8 mouse cellular contexts compared by ENCODE assay signal in the genomic region with DNA sequence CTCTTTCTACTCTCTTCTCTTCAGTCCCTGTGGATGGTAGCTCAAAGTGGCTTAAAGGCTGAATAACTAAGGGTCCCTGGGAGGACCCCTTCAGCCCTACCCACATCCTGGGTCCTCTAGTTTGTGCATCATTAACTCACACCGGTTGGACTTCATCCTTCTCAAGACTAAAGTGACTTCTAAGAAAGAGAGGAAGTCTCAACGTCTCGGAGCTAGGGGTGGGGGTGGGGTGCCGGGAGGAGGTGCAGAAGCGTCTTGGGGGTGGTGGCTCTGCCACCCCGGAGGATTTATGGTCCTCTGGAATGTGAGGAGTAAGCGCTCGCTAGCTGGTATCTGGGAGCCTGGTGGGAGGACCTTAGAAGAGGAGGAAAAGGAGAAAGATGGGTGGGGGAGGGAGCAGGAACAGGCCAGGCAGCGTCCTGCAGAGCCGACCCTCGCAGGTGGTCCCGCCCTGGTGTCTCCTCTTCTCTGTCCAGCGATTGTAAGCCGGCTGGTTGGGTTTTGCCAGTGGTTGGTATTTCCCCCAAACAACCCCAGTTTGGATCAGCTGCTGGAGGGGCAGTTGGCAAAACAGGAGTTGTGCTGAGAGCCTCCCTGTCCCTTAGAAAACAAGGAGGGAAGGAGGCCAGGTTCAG. TPM values are rescaled to one million over a fixed set of nuclear protein-coding genes. Genes with fewer than 3 reads are reported as not detected.
A peak's percentile ranks its signal among the peaks of the same experiment; 100 is the strongest.
DNase-seq lines count a peak whose midpoint lies in the region; ATAC-seq and TF ChIP-seq lines count a peak whose summit lies in the region.

No protein-coding gene starts in this region.

- H3K4me1 ChIP-seq in heart, embryonic 11.5 days (ENCODE audit: control insufficient read depth, insufficient read depth, low read length), result peaks cover 20% of the 10 kb centered on the region
- peaks cover 0 to 32% of the 10 kb centered on the region in 2 experiments for H3K4me1 ChIP-seq in MEL (ENCODE audit: control insufficient read depth in 1 of 2, insufficient read depth in 2 of 2, low read length in 2 of 2)
- peaks cover 64% of the 10 kb centered on the region for H3K4me1 ChIP-seq in hindbrain, embryonic 10.5 days (replicated peaks)

- peak overlapping the region; percentile 94 for H3K4me2 ChIP-seq in heart, embryonic 11.5 days

- TF ChIP-seq RAD21 in MEL (IDR thresholded peaks at IDR 0.05; ENCODE audit: low read depth, low read length), result no peak

- H3K4me3 ChIP-seq in heart, embryonic 11.5 days (ENCODE audit: low read depth, low read length), result peak overlapping the region; percentile 79
- H3K4me3 ChIP-seq in MEL (ENCODE audit: control insufficient read depth in 1 of 2, insufficient read depth in 1 of 2, low read depth in 2 of 2, low read length in 2 of 2), result peak overlapping the region; percentile 82 to 94
- H3K4me3 ChIP-seq in hindbrain, embryonic 10.5 days, result peak overlapping the region; percentile 75

- peaks cover 40% of the 10 kb centered on the region for H3K79me2 ChIP-seq in MEL (ENCODE audit: control insufficient read depth, insufficient read depth, low read length, poor library complexity)

- peaks cover 6% of the 10 kb centered on the region; the same call in 1 of the 2 replicates for H3K27me3 ChIP-seq in heart, embryonic 11.5 days (ENCODE audit: control insufficient read depth, insufficient read depth, low read length)
- H3K27me3 ChIP-seq in MEL (ENCODE audit: control insufficient read depth in 1 of 2, insufficient read depth in 2 of 2, low read length in 2 of 2), result no peaks in the 10 kb centered on the region
- peaks cover 51% of the 10 kb centered on the region for H3K27me3 ChIP-seq in hindbrain, embryonic 10.5 days (ENCODE audit: insufficient read depth, poor library complexity, severe bottlenecking)

- no peak overlapping the region for H3K27ac ChIP-seq in heart, embryonic 11.5 days (ENCODE audit: low read depth, low read length)
- H3K27ac ChIP-seq in MEL (ENCODE audit: control insufficient read depth, low read depth, low read length), result peak overlapping the region; percentile 1; the same call in 1 of the 2 replicates
- H3K27ac ChIP-seq in hindbrain, embryonic 10.5 days, result peak overlapping the region; percentile 85

- no peak for DNase-seq in heart, postnatal 4 days
- DNase-seq in MEL (ENCODE audit: low read depth, low spot score) (peak; percentile 84), liver (peak; percentile 48)
- no peak for DNase-seq in hindbrain, embryonic 10.5 days (ENCODE audit: low spot score)
- peak; percentile 88 for DNase-seq in yolk sac, embryonic 10.5 days (ENCODE audit: low spot score)
- DNase-seq in cerebellum, adult 9-10 months, result no peak
- DNase-seq in gastrocnemius, postnatal 4 days (ENCODE audit: low spot score in 2 of 2), result no peak

- no peak for ATAC-seq in heart, embryonic 11.5 days (replicated peaks; ENCODE audit: insufficient number of reproducible peaks, low FRiP score, low TSS enrichment)

- TF ChIP-seq EP300 in MEL (IDR thresholded peaks at IDR 0.05; ENCODE audit: low read depth in 1 of 2, low read length in 2 of 2), result peak in 1 of 2 experiments; percentile 61; a peak in 2 of 4 replicates

- no peaks in the 10 kb centered on the region for H3K36me3 ChIP-seq in heart, embryonic 11.5 days (ENCODE audit: control insufficient read depth, insufficient read depth, low read length)
- H3K36me3 ChIP-seq in MEL (ENCODE audit: control insufficient read depth in 1 of 2, insufficient read depth in 2 of 2, low read length in 2 of 2), result peaks cover 3 to 16% of the 10 kb centered on the region in 2 experiments
- no peaks in the 10 kb centered on the region for H3K36me3 ChIP-seq in hindbrain, embryonic 10.5 days

- WGBS in heart, embryonic 11.5 days (ENCODE audit: insufficient replicate concordance), result 0% methylated on average over 14 of the region's 14 CpGs
- 0% methylated on average over 14 of the region's 14 CpGs for WGBS in hindbrain, embryonic 10.5 days

- peak; percentile 18 to 61; a peak in 2 of 4 replicates for TF ChIP-seq POLR2A in MEL (IDR thresholded peaks at IDR 0.05; ENCODE audit: control insufficient read depth in 1 of 2, insufficient read depth in 1 of 2, low read depth in 1 of 2, low read length in 2 of 2, poor library complexity in 1 of 2)

- H3K9me3 ChIP-seq in heart, embryonic 11.5 days (replicated peaks; ENCODE audit: control insufficient read depth, low read length), result no peaks in the 10 kb centered on the region
- H3K9me3 ChIP-seq in MEL (replicated peaks; ENCODE audit: insufficient read depth, low read length), result no peaks in the 10 kb centered on the region
- no peaks in the 10 kb centered on the region for H3K9me3 ChIP-seq in hindbrain, embryonic 10.5 days

- TF ChIP-seq CTCF in MEL (IDR thresholded peaks at IDR 0.05 in 2 of 3, conservative IDR thresholded peaks at IDR 0.05 in 1 of 3; ENCODE audit: control insufficient read depth in 1 of 3, insufficient read depth in 1 of 3, low read depth in 2 of 3, low read length in 3 of 3, poor library complexity in 1 of 3, severe bottlenecking in 1 of 3), result no peak

- H3K9ac ChIP-seq in heart, embryonic 11.5 days (ENCODE audit: low read depth, low read length), result peak overlapping the region; percentile 52
- H3K9ac ChIP-seq in MEL (ENCODE audit: control insufficient read depth, low read depth, low read length, poor library complexity, severe bottlenecking), result peak overlapping the region; percentile 90

TF ChIP-seq in MEL, 35 proteins besides CTCF, POLR2A, EP300 and RAD21 (continues in another document):
- TF ChIP-seq MAFK (IDR thresholded peaks at IDR 0.05; ENCODE audit: borderline replicate concordance, low read depth, low read length), result no peak
- no peak; the same call in 1 of the 2 replicates for TF ChIP-seq ELF1 (IDR thresholded peaks at IDR 0.05; ENCODE audit: low read depth, low read length)
- TF ChIP-seq SIN3A (IDR thresholded peaks at IDR 0.05; ENCODE audit: low read length), result peak; percentile 80
- no peak for TF ChIP-seq GABPA (IDR thresholded peaks at IDR 0.05; ENCODE audit: low read depth, low read length)
- peak; percentile 23; the same call in 1 of the 2 replicates for TF ChIP-seq ETS1 (IDR thresholded peaks at IDR 0.05; ENCODE audit: low read depth, low read length)
- peak; percentile 26; the same call in 1 of the 2 replicates for TF ChIP-seq MXI1 (IDR thresholded peaks at IDR 0.05; ENCODE audit: low read depth, low read length)
- TF ChIP-seq USF2 (IDR thresholded peaks at IDR 0.05; ENCODE audit: borderline replicate concordance in 1 of 2, insufficient read depth in 1 of 2, low read depth in 1 of 2, low read length in 2 of 2), result no peak
- TF ChIP-seq CHD2 (IDR thresholded peaks at IDR 0.05; ENCODE audit: low read length), result peak; percentile 73
- no peak for TF ChIP-seq MEF2A (IDR thresholded peaks at IDR 0.05; ENCODE audit: extremely low read depth, insufficient replicate concordance, low read depth, low read length, poor library complexity, severe bottlenecking)
- 0 out of 2 replicates have a peak, but pooled peaks have one; percentile 12 for TF ChIP-seq TCF12 (IDR thresholded peaks at IDR 0.05; ENCODE audit: low read depth, low read length)
- TF ChIP-seq GATA1 (IDR thresholded peaks at IDR 0.05; ENCODE audit: low read depth, low read length), result no peak
- no peak for TF ChIP-seq JUND (IDR thresholded peaks at IDR 0.05; ENCODE audit: low read depth, low read length)
- TF ChIP-seq NRF1 (IDR thresholded peaks at IDR 0.05; ENCODE audit: insufficient read depth, low read depth, low read length, poor library complexity, severe bottlenecking), result no peak
- peak; percentile 17; the same call in 1 of the 2 replicates for TF ChIP-seq BHLHE40 (IDR thresholded peaks at IDR 0.05; ENCODE audit: borderline replicate concordance, low read depth, low read length)
- TF ChIP-seq ZKSCAN1 (IDR thresholded peaks at IDR 0.05; ENCODE audit: low read depth, low read length), result no peak
- TF ChIP-seq ZC3H11A (IDR thresholded peaks at IDR 0.05; ENCODE audit: low read depth, low read length), result no peak
- TF ChIP-seq CHD1 (IDR thresholded peaks at IDR 0.05; ENCODE audit: low read depth, low read length), result no peak

RNA-seq across cellular contexts. Expression of a gene that starts 1.3 kb away (rescaled TPM):
- polyA plus RNA-seq in heart, embryonic 11.5 days (2014; fragmentation: Nextera tagmentation; extraction: Ambion mirVana), result 26.4 and 31.1 TPM in 2 replicates
- total RNA-seq in heart, postnatal 4 days (2021), result 10 to 100 TPM; 13.9 to 15.3 TPM
- total RNA-seq in MEL (2012; rRNA removed), result 124 and 127 TPM in 2 replicates
- 100 to 1,000 TPM in 1 of 2 experiments, not detected in 1; 112 TPM for polyA plus RNA-seq in MEL (2012; ENCODE audit: insufficient read depth in 1 of 2, insufficient read length in 2 of 2, low read depth in 1 of 2, low replicate concordance in 2 of 2, missing spikeins in 1 of 2)
- 39.6 and 49.8 TPM in 2 replicates for polyA plus RNA-seq in hindbrain, embryonic 10.5 days (2016; fragmentation: Nextera tagmentation; extraction: Ambion mirVana)
- 10 to 100 TPM; 10.9 to 12.4 TPM for total RNA-seq in gastrocnemius, postnatal 4 days (2021)

RNA-seq across cellular contexts. Expression of a gene that starts 22.8 kb away (rescaled TPM):
- 7.5 and 8.2 TPM in 2 replicates for polyA plus RNA-seq in heart, embryonic 11.5 days (2014; fragmentation: Nextera tagmentation; extraction: Ambion mirVana)
- 1 to 10 TPM; 5.2 to 9.3 TPM for total RNA-seq in heart, postnatal 4 days (2021)
- 23.4 and 24.8 TPM in 2 replicates for total RNA-seq in MEL (2012; rRNA removed)
- polyA plus RNA-seq in MEL (2012; ENCODE audit: insufficient read depth in 1 of 2, insufficient read length in 2 of 2, low read depth in 1 of 2, low replicate concordance in 2 of 2, missing spikeins in 1 of 2), result 10 to 100 TPM in 1 of 2 experiments, not detected in 1; 21.9 TPM
- 6.9 and 10.6 TPM in 2 replicates for polyA plus RNA-seq in hindbrain, embryonic 10.5 days (2016; fragmentation: Nextera tagmentation; extraction: Ambion mirVana)
- 1 to 10 TPM; 8.5 to 9.8 TPM for total RNA-seq in gastrocnemius, postnatal 4 days (2021)

RNA-seq across cellular contexts. Expression of a gene that starts 23.2 kb away (rescaled TPM):
- polyA plus RNA-seq in heart, embryonic 11.5 days (2014; fragmentation: Nextera tagmentation; extraction: Ambion mirVana), result 13.7 and 15.7 TPM in 2 replicates
- 10 to 100 TPM; 11.9 to 12.0 TPM for total RNA-seq in heart, postnatal 4 days (2021)
- total RNA-seq in MEL (2012; rRNA removed), result 80.2 and 92.4 TPM in 2 replicates
- 10 to 100 TPM in 1 of 2 experiments, not detected in 1; 46.1 TPM for polyA plus RNA-seq in MEL (2012; ENCODE audit: insufficient read depth in 1 of 2, insufficient read length in 2 of 2, low read depth in 1 of 2, low replicate concordance in 2 of 2, missing spikeins in 1 of 2)
- polyA plus RNA-seq in hindbrain, embryonic 10.5 days (2016; fragmentation: Nextera tagmentation; extraction: Ambion mirVana), result 18.7 and 24.3 TPM in 2 replicates
- total RNA-seq in gastrocnemius, postnatal 4 days (2021), result 10 to 100 TPM; 16.4 to 17.9 TPM

RNA-seq across cellular contexts. Expression of a gene that starts 30.7 kb away (rescaled TPM):
- 0.19 and 0.20 TPM in 2 replicates for polyA plus RNA-seq in heart, embryonic 11.5 days (2014; fragmentation: Nextera tagmentation; extraction: Ambion mirVana)
- total RNA-seq in heart, postnatal 4 days (2021), result under 1 TPM; 0.31 to 0.52 TPM
- total RNA-seq in MEL (2012; rRNA removed), result 0.12 and 0.26 TPM in 2 replicates
- under 1 TPM in 1 of 2 experiments, not detected in 1; 0.46 TPM for polyA plus RNA-seq in MEL (2012; ENCODE audit: insufficient read depth in 1 of 2, insufficient read length in 2 of 2, low read depth in 1 of 2, low replicate concordance in 2 of 2, missing spikeins in 1 of 2)
- 0.11 TPM in 1 of 2 replicates, not detected in the other for polyA plus RNA-seq in hindbrain, embryonic 10.5 days (2016; fragmentation: Nextera tagmentation; extraction: Ambion mirVana)
- total RNA-seq in gastrocnemius, postnatal 4 days (2021), result under 1 TPM; 0.49 TPM

Comparison
In these comparisons a context has a peak if more than half of its experiments do, and no peak if none do; other contexts are left out.
1. DNase-seq: peak in MEL (single experiment), liver (single experiment) and yolk sac, embryonic 10.5 days (single experiment); none in heart, postnatal 4 days (single experiment), hindbrain, embryonic 10.5 days (single experiment), cerebellum, adult 9-10 months (single experiment) and gastrocnemius, postnatal 4 days (0 of 2).
2. Peak in every context shown above with its lines, with median percentiles within 50 percentile points of each other: H3K4me3 ChIP-seq.